8 mouse cellular contexts compared by ENCODE assay signal in genomic region chr12:8500597-8501570, GRCm38 (mm10). TPM values are rescaled to one million over a fixed set of nuclear protein-coding genes. Genes with fewer than 3 reads are reported as not detected.
DNase-seq lines count a peak whose midpoint lies in the region; ATAC-seq and TF ChIP-seq lines count a peak whose summit lies in the region.

No protein-coding gene starts in this region.

- TF ChIP-seq CTCF in bone marrow, adult 2 months (IDR thresholded peaks at IDR 0.05; ENCODE audit: control insufficient read depth, insufficient read depth, low read length) = no peak

- intact Hi-C loops in heart, postnatal 25 days (cut with DNase I) = no loop called here

- H3K4me2 ChIP-seq in heart, embryonic 13.5 days = peak overlapping the region; percentile 92
- H3K4me2 ChIP-seq in neural tube, embryonic 14.5 days (ENCODE audit: low read depth, low read length) = peak overlapping the region; percentile 92

- DNase-seq in heart, adult 18-20 months = peak; percentile 38 to 71
- DNase-seq in heart, postnatal 25 days (ENCODE audit: low spot score) = no peak
- DNase-seq in limb, embryonic 10.5 days (ENCODE audit: low spot score) = peak; percentile 50
- DNase-seq in frontal cortex, postnatal 25 days (ENCODE audit: low spot score in 2 of 2) = no peak
- no peak for DNase-seq in retina, embryonic 14.5 days (ENCODE audit: low spot score)

- no peak for ATAC-seq in heart, embryonic 13.5 days (ENCODE audit: extremely low read depth, insufficient number of reproducible peaks, low FRiP score, low TSS enrichment)
- ATAC-seq in neural tube, embryonic 14.5 days (ENCODE audit: low read depth) = peak; percentile 1

- H3K9me3 ChIP-seq in heart, embryonic 13.5 days = no peaks in the 10 kb centered on the region
- H3K9me3 ChIP-seq in limb, embryonic 10.5 days (replicated peaks) = no peaks in the 10 kb centered on the region
- no peaks in the 10 kb centered on the region for H3K9me3 ChIP-seq in neural tube, embryonic 14.5 days (ENCODE audit: control insufficient read depth, low read length)

- peak overlapping the region; percentile 98 for H3K27ac ChIP-seq in bone marrow, adult 2 months (ENCODE audit: control insufficient read depth, insufficient read depth, low read depth, low read length, poor library complexity)
- H3K27ac ChIP-seq in heart, embryonic 13.5 days (replicated peaks) = peak overlapping the region; percentile 94
- H3K27ac ChIP-seq in limb, embryonic 10.5 days = peak overlapping the region; percentile 98
- peak overlapping the region; percentile 99 for H3K27ac ChIP-seq in neural tube, embryonic 14.5 days (ENCODE audit: low read depth, low read length)

- no peaks in the 10 kb centered on the region for H3K27me3 ChIP-seq in heart, embryonic 13.5 days (replicated peaks)
- no peaks in the 10 kb centered on the region for H3K27me3 ChIP-seq in limb, embryonic 10.5 days (ENCODE audit: low read depth, poor library complexity, severe bottlenecking)
- H3K27me3 ChIP-seq in neural tube, embryonic 14.5 days (ENCODE audit: control insufficient read depth, insufficient read depth, low read length) = no peaks in the 10 kb centered on the region

- H3K4me1 ChIP-seq in bone marrow, adult 2 months (ENCODE audit: control insufficient read depth, insufficient read depth, low read length) = no peaks in the 10 kb centered on the region; the same call in 1 of the 2 replicates
- peaks cover 40% of the 10 kb centered on the region for H3K4me1 ChIP-seq in heart, embryonic 13.5 days
- H3K4me1 ChIP-seq in limb, embryonic 10.5 days = peaks cover 48% of the 10 kb centered on the region
- peaks cover 29% of the 10 kb centered on the region; the same call in 1 of the 2 replicates for H3K4me1 ChIP-seq in neural tube, embryonic 14.5 days (ENCODE audit: control insufficient read depth, insufficient read depth, low read length)

- peak overlapping the region; percentile 88 for H3K9ac ChIP-seq in heart, embryonic 13.5 days
- H3K9ac ChIP-seq in neural tube, embryonic 14.5 days (replicated peaks; ENCODE audit: low read depth, low read length) = peak overlapping the region; percentile 93

- no peak for TF ChIP-seq POLR2A in bone marrow, adult 2 months (IDR thresholded peaks at IDR 0.05; ENCODE audit: borderline replicate concordance, control insufficient read depth, low read depth, low read length)

- H3K4me3 ChIP-seq in bone marrow, adult 2 months (replicated peaks; ENCODE audit: control insufficient read depth, low read depth, low read length) = peak overlapping the region; percentile 94
- H3K4me3 ChIP-seq in heart, embryonic 13.5 days = peak overlapping the region; percentile 83
- peak overlapping the region; percentile 88 for H3K4me3 ChIP-seq in limb, embryonic 10.5 days
- peak overlapping the region; percentile 76 for H3K4me3 ChIP-seq in neural tube, embryonic 14.5 days (ENCODE audit: low read depth, low read length)

- H3K36me3 ChIP-seq in heart, embryonic 13.5 days = no peaks in the 10 kb centered on the region
- no peaks in the 10 kb centered on the region for H3K36me3 ChIP-seq in limb, embryonic 10.5 days
- no peaks in the 10 kb centered on the region for H3K36me3 ChIP-seq in neural tube, embryonic 14.5 days (ENCODE audit: control insufficient read depth, insufficient read depth, low read length)

- WGBS in bone marrow, adult 2 months = 24% methylated on average over 17 of the region's 17 CpGs
- 45% methylated on average over 17 of the region's 17 CpGs for WGBS in heart, embryonic 13.5 days
- 53% methylated on average over 17 of the region's 17 CpGs for WGBS in limb, embryonic 10.5 days
- 43% methylated on average over 17 of the region's 17 CpGs for WGBS in neural tube, embryonic 14.5 days

RNA-seq across cellular contexts. Expression of gene Rhob, which starts 1.1 kb away (rescaled TPM):
- total RNA-seq in heart, adult 18-20 months (2021) = 100 to 1,000 TPM; 165 to 172 TPM
- 100 to 1,000 TPM; 149 to 156 TPM for total RNA-seq in heart, postnatal 25 days (2021)
- 22.7 and 34.2 TPM in 2 replicates for polyA plus RNA-seq in bone marrow, adult 2 months (2011; ENCODE audit: insufficient read depth, insufficient read length, low replicate concordance, missing spikeins)
- 31.4 and 33.0 TPM in 2 replicates for polyA plus RNA-seq in heart, embryonic 13.5 days (2015; fragmentation: Nextera tagmentation; extraction: Ambion mirVana)
- 14.7 and 16.7 TPM in 2 replicates for polyA plus RNA-seq in limb, embryonic 10.5 days (2016; fragmentation: Nextera tagmentation; extraction: Ambion mirVana)
- 109 and 116 TPM in 2 replicates for polyA plus RNA-seq in neural tube, embryonic 14.5 days (2014; fragmentation: Nextera tagmentation; extraction: Ambion mirVana)

Comparison
In these comparisons a context has a peak if more than half of its experiments do, and no peak if none do; other contexts are left out.
1. DNase-seq: peak in heart, adult 18-20 months (2 of 2) and limb, embryonic 10.5 days (single experiment); none in heart, postnatal 25 days (single experiment), frontal cortex, postnatal 25 days (0 of 2) and retina, embryonic 14.5 days (single experiment).
2. Peak in every context shown above with its lines, with median percentiles within 50 percentile points of each other: H3K27ac ChIP-seq and H3K4me3 ChIP-seq.